Comparison of ENCODE assay signal across 8 mouse cellular contexts in the genomic region with DNA sequence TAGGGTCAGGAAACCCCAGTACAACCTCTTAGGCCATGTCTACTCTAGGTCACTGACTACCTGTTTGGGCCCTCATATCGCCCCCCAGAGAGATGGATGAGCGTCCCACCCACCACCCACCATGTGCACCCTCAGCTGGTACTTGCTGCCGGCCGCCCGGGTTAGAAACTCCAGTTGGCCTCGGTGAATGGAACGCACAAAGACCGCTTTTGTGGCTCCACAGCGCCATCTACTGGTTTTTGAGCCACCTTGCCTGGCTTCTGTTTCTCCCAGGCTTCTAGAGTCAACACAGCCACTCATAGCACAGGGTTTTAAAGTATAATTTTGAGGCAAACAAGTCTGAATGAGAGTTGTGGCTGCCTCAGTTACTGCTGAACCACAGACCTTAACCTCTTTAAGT. TPM values are rescaled to one million over a fixed set of nuclear protein-coding genes. Genes with fewer than 3 reads are reported as not detected.
DNase-seq lines count a peak whose midpoint lies in the region; ATAC-seq and TF ChIP-seq lines count a peak whose summit lies in the region.

No protein-coding gene starts in this region.

- peak; percentile 92 for TF ChIP-seq CTCF in stomach, postnatal 0 days (IDR thresholded peaks at IDR 0.05; ENCODE audit: low read depth)

- WGBS in forebrain, embryonic 14.5 days = 2% methylated on average over 9 of the region's 9 CpGs
- under 1% methylated on average over 9 of the region's 9 CpGs for WGBS in forebrain, embryonic 15.5 days
- 0% methylated on average over 9 of the region's 9 CpGs for WGBS in embryonic facial prominence, embryonic 15.5 days
- WGBS in neural tube, embryonic 11.5 days = 3% methylated on average over 9 of the region's 9 CpGs
- 2% methylated on average over 9 of the region's 9 CpGs for WGBS in stomach, postnatal 0 days

- no peak overlapping the region for H3K4me3 ChIP-seq in forebrain, embryonic 14.5 days (ENCODE audit: low read depth, low read length)
- no peak overlapping the region for H3K4me3 ChIP-seq in forebrain, embryonic 15.5 days
- H3K4me3 ChIP-seq in embryonic facial prominence, embryonic 15.5 days (replicated peaks) = no peak overlapping the region
- no peak overlapping the region for H3K4me3 ChIP-seq in neural tube, embryonic 11.5 days (ENCODE audit: low read depth, low read length)
- no peak overlapping the region for H3K4me3 ChIP-seq in stomach, postnatal 0 days (ENCODE audit: low read depth, low read length)

- TF ChIP-seq EP300 in stomach, postnatal 0 days (optimal IDR thresholded peaks at IDR 0.05) = no peak

- no peaks in the 10 kb centered on the region for H3K36me3 ChIP-seq in forebrain, embryonic 14.5 days (ENCODE audit: control insufficient read depth, insufficient read depth, low read length)
- no peaks in the 10 kb centered on the region for H3K36me3 ChIP-seq in forebrain, embryonic 15.5 days
- H3K36me3 ChIP-seq in embryonic facial prominence, embryonic 15.5 days = no peaks in the 10 kb centered on the region
- no peaks in the 10 kb centered on the region for H3K36me3 ChIP-seq in neural tube, embryonic 11.5 days (ENCODE audit: control insufficient read depth, insufficient read depth, low read length)
- no peaks in the 10 kb centered on the region for H3K36me3 ChIP-seq in stomach, postnatal 0 days (ENCODE audit: control insufficient read depth, insufficient read depth, low read length)

- no peak overlapping the region for H3K27ac ChIP-seq in forebrain, embryonic 14.5 days (ENCODE audit: low read depth, low read length)
- no peak overlapping the region for H3K27ac ChIP-seq in forebrain, embryonic 15.5 days (replicated peaks)
- no peak overlapping the region for H3K27ac ChIP-seq in embryonic facial prominence, embryonic 15.5 days (replicated peaks)
- H3K27ac ChIP-seq in neural tube, embryonic 11.5 days (ENCODE audit: low read depth, low read length) = no peak overlapping the region
- no peak overlapping the region for H3K27ac ChIP-seq in stomach, postnatal 0 days (replicated peaks)

- peak; percentile 91 for DNase-seq in forebrain, embryonic 14.5 days (ENCODE audit: low spot score)
- peak; percentile 34 to 53 for DNase-seq in adrenal gland, postnatal 4 days (ENCODE audit: low spot score in 2 of 2)
- peak; percentile 59 to 77 for DNase-seq in left cerebral cortex, postnatal 25 days (ENCODE audit: low spot score in 2 of 2)
- DNase-seq in neural tube, embryonic 11.5 days (ENCODE audit: low spot score) = peak; percentile 86
- peak; percentile 83 for DNase-seq in stomach, postnatal 0 days (ENCODE audit: low spot score)

- no peaks in the 10 kb centered on the region; the same call in 1 of the 2 replicates for H3K9me3 ChIP-seq in forebrain, embryonic 14.5 days (replicated peaks; ENCODE audit: control insufficient read depth, low read length)
- no peaks in the 10 kb centered on the region for H3K9me3 ChIP-seq in forebrain, embryonic 15.5 days
- no peaks in the 10 kb centered on the region for H3K9me3 ChIP-seq in embryonic facial prominence, embryonic 15.5 days (replicated peaks)
- no peaks in the 10 kb centered on the region for H3K9me3 ChIP-seq in neural tube, embryonic 11.5 days (ENCODE audit: control insufficient read depth, low read length)
- no peaks in the 10 kb centered on the region for H3K9me3 ChIP-seq in stomach, postnatal 0 days (ENCODE audit: control insufficient read depth, low read length)

- peak; percentile 57; the same call in 1 of the 2 replicates for ATAC-seq in forebrain, embryonic 14.5 days
- no peak; the same call in 1 of the 2 replicates for ATAC-seq in forebrain, embryonic 15.5 days (replicated peaks)
- peak; percentile 13; the same call in 1 of the 2 replicates for ATAC-seq in embryonic facial prominence, embryonic 15.5 days (ENCODE audit: insufficient number of reproducible peaks, low FRiP score, low TSS enrichment, low read depth)
- ATAC-seq in inflammation-experienced regulatory T-cells, adult 6 months = peak; percentile 21
- no peak for ATAC-seq in neural tube, embryonic 11.5 days (ENCODE audit: insufficient read depth, low FRiP score, low TSS enrichment)
- peak; percentile 53; the same call in 1 of the 2 replicates for ATAC-seq in stomach, postnatal 0 days (ENCODE audit: low FRiP score, low TSS enrichment)

- intact Hi-C loops in left cerebral cortex, postnatal 25 days (cut with DNase I) = loop anchor here (2.0 to 5.0 kb wide), 3 partner anchors 425 to 505 kb away; no protein-coding TSS in a partner anchor

- no peak overlapping the region for H3K4me2 ChIP-seq in forebrain, embryonic 14.5 days (ENCODE audit: low read length)
- H3K4me2 ChIP-seq in forebrain, embryonic 15.5 days (replicated peaks) = no peak overlapping the region
- no peak overlapping the region for H3K4me2 ChIP-seq in embryonic facial prominence, embryonic 15.5 days (replicated peaks)
- H3K4me2 ChIP-seq in neural tube, embryonic 11.5 days (ENCODE audit: low read depth) = no peak overlapping the region
- H3K4me2 ChIP-seq in stomach, postnatal 0 days (replicated peaks; ENCODE audit: low read depth) = no peak overlapping the region

- peaks cover 4% of the 10 kb centered on the region; the same call in 1 of the 2 replicates for H3K4me1 ChIP-seq in forebrain, embryonic 14.5 days (ENCODE audit: control insufficient read depth, insufficient read depth, low read length)
- H3K4me1 ChIP-seq in forebrain, embryonic 15.5 days = no peaks in the 10 kb centered on the region
- peaks cover 15% of the 10 kb centered on the region for H3K4me1 ChIP-seq in embryonic facial prominence, embryonic 15.5 days
- no peaks in the 10 kb centered on the region for H3K4me1 ChIP-seq in neural tube, embryonic 11.5 days (ENCODE audit: control insufficient read depth, insufficient read depth, low read length)
- no peaks in the 10 kb centered on the region for H3K4me1 ChIP-seq in stomach, postnatal 0 days (replicated peaks; ENCODE audit: control insufficient read depth, insufficient read depth)

- H3K27me3 ChIP-seq in forebrain, embryonic 14.5 days (replicated peaks; ENCODE audit: control insufficient read depth, insufficient read depth, low read length) = no peaks in the 10 kb centered on the region
- no peaks in the 10 kb centered on the region for H3K27me3 ChIP-seq in forebrain, embryonic 15.5 days
- peaks cover 3% of the 10 kb centered on the region; the same call in 1 of the 2 replicates for H3K27me3 ChIP-seq in embryonic facial prominence, embryonic 15.5 days
- no peaks in the 10 kb centered on the region for H3K27me3 ChIP-seq in neural tube, embryonic 11.5 days (ENCODE audit: control insufficient read depth, insufficient read depth, low read length)
- no peaks in the 10 kb centered on the region for H3K27me3 ChIP-seq in stomach, postnatal 0 days (ENCODE audit: control insufficient read depth, insufficient read depth, low read length)

- no peak overlapping the region for H3K9ac ChIP-seq in forebrain, embryonic 14.5 days (ENCODE audit: low read length)
- H3K9ac ChIP-seq in forebrain, embryonic 15.5 days (replicated peaks) = no peak overlapping the region
- no peak overlapping the region for H3K9ac ChIP-seq in embryonic facial prominence, embryonic 15.5 days
- no peak overlapping the region for H3K9ac ChIP-seq in neural tube, embryonic 11.5 days (ENCODE audit: low read length)
- H3K9ac ChIP-seq in stomach, postnatal 0 days (ENCODE audit: low read length) = no peak overlapping the region

RNA-seq across cellular contexts. Expression of a gene that starts 13.9 kb away (rescaled TPM):
- polyA plus RNA-seq in forebrain, embryonic 14.5 days (2014; fragmentation: Nextera tagmentation; extraction: Ambion mirVana) = not detected in 2 replicates
- not detected in 2 replicates for polyA plus RNA-seq in forebrain, embryonic 15.5 days (2015; fragmentation: Nextera tagmentation; extraction: Ambion mirVana)
- under 1 TPM in 1 of 2 experiments, not detected in 1; 0.65 TPM for total RNA-seq in adrenal gland, postnatal 4 days (2021)
- polyA plus RNA-seq in embryonic facial prominence, embryonic 15.5 days (2015; fragmentation: Nextera tagmentation; extraction: Ambion mirVana) = not detected in 2 replicates
- polyA plus RNA-seq in inflammation-experienced regulatory T-cells, adult 6 months (2017; shearing (Covaris generic)) = 1 to 10 TPM in 1 of 3 experiments, not detected in 2; 1.4 TPM
- not detected for total RNA-seq in left cerebral cortex, postnatal 25 days (2021)
- polyA plus RNA-seq in neural tube, embryonic 11.5 days (2014; fragmentation: Nextera tagmentation; extraction: Ambion mirVana) = not detected in 2 replicates
- polyA plus RNA-seq in stomach, postnatal 0 days (2015; fragmentation: Nextera tagmentation; extraction: Ambion mirVana) = not detected in 2 replicates

Comparison
In these comparisons a context has a peak if more than half of its experiments do, and no peak if none do; other contexts are left out.
1. ATAC-seq: peak in forebrain, embryonic 14.5 days (single experiment), embryonic facial prominence, embryonic 15.5 days (single experiment), inflammation-experienced regulatory T-cells, adult 6 months (single experiment) and stomach, postnatal 0 days (single experiment); none in forebrain, embryonic 15.5 days (single experiment) and neural tube, embryonic 11.5 days (single experiment).
2. Peak in every context shown above with its lines, with median percentiles within 50 percentile points of each other: DNase-seq.